In the genomic region with DNA sequence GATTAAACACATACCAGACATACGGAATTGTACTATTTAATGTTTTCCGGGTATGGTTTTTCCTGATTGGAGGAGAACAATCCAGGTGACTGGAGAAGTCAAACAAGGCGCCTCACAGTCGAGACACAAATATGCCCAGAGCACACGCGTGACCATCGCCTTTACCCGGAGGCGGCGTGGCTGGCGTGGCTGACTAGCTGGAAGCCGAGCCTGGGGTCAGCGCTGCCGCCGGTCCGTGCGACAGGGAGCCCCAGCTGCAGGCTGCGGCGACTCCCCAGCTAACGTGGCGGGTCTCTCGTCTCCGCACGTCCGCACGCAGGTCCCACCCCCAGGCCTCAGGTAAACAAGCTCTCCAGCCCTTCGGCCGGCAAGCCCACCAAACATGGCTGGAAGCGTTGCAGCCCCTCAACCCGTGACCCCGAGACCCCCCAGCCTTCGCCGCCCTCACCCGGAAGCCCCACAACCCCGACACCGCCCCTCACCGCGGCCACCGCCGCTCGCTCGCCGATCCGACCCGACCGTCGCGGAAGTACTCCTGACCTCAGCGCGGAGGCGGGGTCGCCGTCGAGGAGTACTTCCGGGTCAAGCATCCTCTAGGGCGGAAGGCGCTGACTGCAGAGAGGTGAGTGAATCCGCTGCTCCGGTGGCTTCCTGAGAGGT, we compare ENCODE assay signal across 1 mouse cellular context.
TF ChIP-seq lines count a peak whose summit lies in the region.

A gene (minus strand): TSS at position 527 of the 660 bp plus-strand sequence.
A gene (plus strand): TSS at position 574 of the 660 bp plus-strand sequence.

TF ChIP-seq in CH12.LX, 34 proteins besides CTCF, POLR2A, EP300 and RAD21:
- TF ChIP-seq ETS1 (conservative IDR thresholded peaks at IDR 0.05; ENCODE audit: low read depth, low read length) (peak; percentile 34; the same call in 1 of the 2 replicates), MAZ (IDR thresholded peaks at IDR 0.05; ENCODE audit: low read depth, low read length) (peak; percentile 98), HCFC1 (IDR thresholded peaks at IDR 0.05; ENCODE audit: low read depth, low read length) (peak; percentile 93), SIN3A (IDR thresholded peaks at IDR 0.05; ENCODE audit: low read length) (peak; percentile 98), ELF1 (IDR thresholded peaks at IDR 0.05; ENCODE audit: low read depth, low read length) (peak; percentile 98), MAX (IDR thresholded peaks at IDR 0.05; ENCODE audit: low read length) (peak; percentile 84), IRF4 (IDR thresholded peaks at IDR 0.05; ENCODE audit: low read depth, low read length) (peak; percentile 26; the same call in 1 of the 2 replicates), RCOR1 (conservative IDR thresholded peaks at IDR 0.05; ENCODE audit: low read depth, low read length) (peak; percentile 89), CHD1 (IDR thresholded peaks at IDR 0.05; ENCODE audit: low read depth, low read length) (peak; percentile 77; the same call in 1 of the 2 replicates), NRF1 (IDR thresholded peaks at IDR 0.05; ENCODE audit: low read depth, low read length) (peak; percentile 40), PAX5 (IDR thresholded peaks at IDR 0.05; ENCODE audit: low read length) (no peak), USF1 (IDR thresholded peaks at IDR 0.05; ENCODE audit: low read depth, low read length) (no peak), CHD2 (IDR thresholded peaks at IDR 0.05; ENCODE audit: low read length) (peak; percentile 95), ZMIZ1 (IDR thresholded peaks at IDR 0.05; ENCODE audit: low read depth, low read length) (peak; percentile 93), KAT2A (IDR thresholded peaks at IDR 0.05; ENCODE audit: insufficient replicate concordance, low read length) (peak; percentile 92; the same call in 1 of the 2 replicates), SMC3 (IDR thresholded peaks at IDR 0.05; ENCODE audit: low read depth, low read length) (no peak), MXI1 (IDR thresholded peaks at IDR 0.05; ENCODE audit: low read depth, low read length) (peak; percentile 93), ZKSCAN1 (IDR thresholded peaks at IDR 0.05; ENCODE audit: borderline replicate concordance, low read depth, low read length) (no peak), JUN (IDR thresholded peaks at IDR 0.05; ENCODE audit: insufficient read depth, low read depth, low read length) (no peak), JUND (conservative IDR thresholded peaks at IDR 0.05; ENCODE audit: low read depth, low read length) (no peak), E2F4 (IDR thresholded peaks at IDR 0.05; ENCODE audit: insufficient replicate concordance, low read depth, low read length) (0 out of 2 replicates have a peak, but pooled peaks have one; percentile 28), NELFE (IDR thresholded peaks at IDR 0.05; ENCODE audit: low read depth, low read length) (peak; percentile 89), POLR2AphosphoS2 (IDR thresholded peaks at IDR 0.05; ENCODE audit: low read depth, low read length) (peak; percentile 95), MYC (IDR thresholded peaks at IDR 0.05; ENCODE audit: low read depth, low read length) (peak; percentile 69; the same call in 1 of the 2 replicates), MAFK (IDR thresholded peaks at IDR 0.05; ENCODE audit: insufficient replicate concordance, low read length) (no peak), TCF12 (IDR thresholded peaks at IDR 0.05; ENCODE audit: low read depth, low read length) (peak; percentile 87)
